Mouse (Mus musculus): ENCODE data around the gene Plcg2. TPM values are rescaled to one million over a fixed set of nuclear protein-coding genes. Genes with fewer than 3 reads are reported as not detected.
A peak's percentile ranks its signal among the peaks of the same experiment; 100 is the strongest.

Gene Plcg2
- polyA plus RNA-seq, 2 experiments: 3.2 to 3.6 TPM

- Histone ChIP-seq H3K9ac (ENCODE audit: low read depth, low read length, severe bottlenecking) (no peak overlapping the region), H3K36me3 (ENCODE audit: control insufficient read depth, insufficient read depth, low read length) (no peaks in the 10 kb centered on the region), H3K27ac (replicated peaks; ENCODE audit: low read depth, low read length) (no peak overlapping the region), H3K4me3 (replicated peaks; ENCODE audit: low read length) (no peak overlapping the region), H3K4me2 (replicated peaks; ENCODE audit: low read depth, low read length, severe bottlenecking) (no peak overlapping the region), H3K4me1 (ENCODE audit: control insufficient read depth, insufficient read depth, low read length) (no peaks in the 10 kb centered on the region; the same call in 1 of the 2 replicates), H3K9me3 (ENCODE audit: control insufficient read depth, low read length) (0 out of 2 replicates have a peak, but pooled peaks cover 5% of the 10 kb centered on the region), H3K27me3 (ENCODE audit: control insufficient read depth, insufficient read depth, low read length) (no peaks in the 10 kb centered on the region)
- 67% methylated on average over 13 of the region's 14 CpGs for WGBS
- DNase-seq (ENCODE audit: low spot score) (peak; percentile 66), ATAC-seq (ENCODE audit: low FRiP score, low read depth) (no peak)
- TF ChIP-seq POLR2A (IDR thresholded peaks at IDR 0.05; ENCODE audit: borderline replicate concordance, extremely low read depth, insufficient read depth, insufficient read length): no peak
Observed at GRCm38 (mm10) chr8:117626040-117626838, 128.1 kb downstream of the Plcg2 start.

- Histone ChIP-seq H3K27ac (replicated peaks; ENCODE audit: low read depth, low read length) (no peak overlapping the region), H3K36me3 (ENCODE audit: control insufficient read depth, insufficient read depth, low read length) (no peaks in the 10 kb centered on the region), H3K9ac (ENCODE audit: low read depth, low read length, severe bottlenecking) (no peak overlapping the region), H3K27me3 (ENCODE audit: control insufficient read depth, insufficient read depth, low read length) (no peaks in the 10 kb centered on the region), H3K9me3 (ENCODE audit: control insufficient read depth, low read length) (0 out of 2 replicates have a peak, but pooled peaks cover 5% of the 10 kb centered on the region), H3K4me2 (replicated peaks; ENCODE audit: low read depth, low read length, severe bottlenecking) (no peak overlapping the region), H3K4me1 (ENCODE audit: control insufficient read depth, insufficient read depth, low read length) (no peaks in the 10 kb centered on the region; the same call in 1 of the 2 replicates), H3K4me3 (replicated peaks; ENCODE audit: low read length) (no peak overlapping the region)
- no peak for DNase-seq (ENCODE audit: low spot score)
- no peak for ATAC-seq (ENCODE audit: low FRiP score, low read depth)
- WGBS: 62% methylated on average over 9 of the region's 9 CpGs
- no peak for TF ChIP-seq POLR2A (IDR thresholded peaks at IDR 0.05; ENCODE audit: borderline replicate concordance, extremely low read depth, insufficient read depth, insufficient read length)
Observed at GRCm38 (mm10) chr8:117627096-117627495, 129.0 kb downstream of the Plcg2 start.

DNA sequence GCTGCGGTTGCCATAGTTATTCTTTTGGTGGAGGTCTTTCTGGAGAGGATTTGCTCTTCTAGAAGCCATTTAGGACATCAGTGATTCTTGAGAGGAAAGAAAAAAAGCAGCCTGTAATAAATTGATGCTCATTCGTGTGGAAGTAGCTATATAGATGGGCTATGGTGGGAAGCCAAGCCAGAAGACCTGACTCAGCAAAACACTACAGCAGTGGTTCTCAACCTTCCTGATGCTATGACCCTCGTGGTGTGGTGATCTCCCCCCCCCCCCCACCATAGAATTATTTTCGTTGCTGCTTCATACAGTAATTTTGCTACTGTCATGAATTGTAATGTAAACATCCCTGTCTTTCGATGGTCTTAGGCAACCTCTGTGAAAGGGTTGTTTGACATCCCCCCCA is 134.4 kb downstream of the Plcg2 start:
- DNase-seq (ENCODE audit: low spot score) (no peak), ATAC-seq (ENCODE audit: low FRiP score, low read depth) (no peak)
- no peak for TF ChIP-seq POLR2A (IDR thresholded peaks at IDR 0.05; ENCODE audit: borderline replicate concordance, extremely low read depth, insufficient read depth, insufficient read length)
- no peaks in the 10 kb centered on the region for H3K27me3 ChIP-seq (ENCODE audit: control insufficient read depth, insufficient read depth, low read length)
- WGBS: 81% methylated on average over 5 of the region's 5 CpGs
- no peaks in the 10 kb centered on the region for H3K4me1 ChIP-seq (ENCODE audit: control insufficient read depth, insufficient read depth, low read length)
- no peaks in the 10 kb centered on the region for H3K9me3 ChIP-seq (ENCODE audit: control insufficient read depth, low read length)
- H3K4me2 ChIP-seq (replicated peaks; ENCODE audit: low read depth, low read length, severe bottlenecking): no peak overlapping the region
- no peak overlapping the region for H3K27ac ChIP-seq (replicated peaks; ENCODE audit: low read depth, low read length)
- no peaks in the 10 kb centered on the region for H3K36me3 ChIP-seq (ENCODE audit: control insufficient read depth, insufficient read depth, low read length)
- H3K4me3 ChIP-seq (replicated peaks; ENCODE audit: low read length): no peak overlapping the region
- H3K9ac ChIP-seq (ENCODE audit: low read depth, low read length, severe bottlenecking): no peak overlapping the region

DNA sequence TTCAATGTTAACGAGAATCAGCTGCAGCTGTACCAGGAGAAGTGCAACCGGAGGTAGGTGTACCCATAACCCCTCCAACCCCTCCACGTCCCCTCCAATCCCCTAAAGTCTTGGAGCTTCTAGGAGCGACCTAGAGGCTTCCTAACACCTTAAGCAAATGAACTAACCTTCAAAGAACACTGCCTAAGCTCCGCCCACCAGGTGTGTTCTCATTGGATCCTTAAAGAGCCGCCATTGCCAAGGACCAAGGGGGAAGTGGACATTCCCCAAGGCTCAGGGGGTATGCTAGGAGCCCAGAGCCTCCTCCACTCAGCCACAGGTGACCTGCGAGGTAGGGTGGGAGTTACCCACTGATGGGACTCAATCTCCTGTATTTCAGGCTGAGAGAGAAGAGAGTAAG is 136.3 kb downstream of the Plcg2 start:
- Histone ChIP-seq H3K27me3 (ENCODE audit: control insufficient read depth, insufficient read depth, low read length) (no peaks in the 10 kb centered on the region), H3K4me2 (replicated peaks; ENCODE audit: low read depth, low read length, severe bottlenecking) (no peak overlapping the region), H3K36me3 (ENCODE audit: control insufficient read depth, insufficient read depth, low read length) (no peaks in the 10 kb centered on the region), H3K27ac (replicated peaks; ENCODE audit: low read depth, low read length) (no peak overlapping the region), H3K9ac (ENCODE audit: low read depth, low read length, severe bottlenecking) (no peak overlapping the region), H3K9me3 (ENCODE audit: control insufficient read depth, low read length) (no peaks in the 10 kb centered on the region), H3K4me3 (replicated peaks; ENCODE audit: low read length) (no peak overlapping the region), H3K4me1 (ENCODE audit: control insufficient read depth, insufficient read depth, low read length) (no peaks in the 10 kb centered on the region)
- DNase-seq (ENCODE audit: low spot score) (no peak), ATAC-seq (ENCODE audit: low FRiP score, low read depth) (no peak)
- TF ChIP-seq POLR2A (IDR thresholded peaks at IDR 0.05; ENCODE audit: borderline replicate concordance, extremely low read depth, insufficient read depth, insufficient read length): no peak
- 79% methylated on average over 7 of the region's 7 CpGs for WGBS

DNA sequence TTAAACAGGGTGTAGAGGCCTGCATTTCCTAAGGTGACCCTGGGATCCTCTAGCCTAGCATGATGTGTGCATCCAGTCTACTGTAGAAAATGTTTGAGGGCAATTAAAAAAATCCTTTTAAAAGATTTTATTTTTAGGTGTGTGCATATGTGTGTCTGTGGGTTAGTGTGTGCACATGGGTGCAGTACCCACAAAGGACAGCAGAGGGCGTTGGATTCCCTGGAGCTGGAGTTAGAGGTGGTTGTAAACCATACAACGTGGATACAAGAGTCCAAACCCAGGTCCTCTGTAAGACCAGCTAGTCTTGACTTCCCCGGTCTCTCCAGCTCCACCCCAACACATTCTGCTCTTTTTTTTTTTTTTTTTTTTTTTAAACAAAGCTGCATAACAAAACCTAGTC is 139.4 kb downstream of the Plcg2 start:
- no peaks in the 10 kb centered on the region for H3K27me3 ChIP-seq (ENCODE audit: control insufficient read depth, insufficient read depth, low read length)
- no peaks in the 10 kb centered on the region for H3K9me3 ChIP-seq (ENCODE audit: control insufficient read depth, low read length)
- H3K27ac ChIP-seq (replicated peaks; ENCODE audit: low read depth, low read length): no peak overlapping the region
- no peaks in the 10 kb centered on the region for H3K4me1 ChIP-seq (ENCODE audit: control insufficient read depth, insufficient read depth, low read length)
- no peak for ATAC-seq (ENCODE audit: low FRiP score, low read depth)
- no peak for DNase-seq (ENCODE audit: low spot score)
- no peak for TF ChIP-seq POLR2A (IDR thresholded peaks at IDR 0.05; ENCODE audit: borderline replicate concordance, extremely low read depth, insufficient read depth, insufficient read length)
- no peak overlapping the region for H3K4me2 ChIP-seq (replicated peaks; ENCODE audit: low read depth, low read length, severe bottlenecking)
- H3K36me3 ChIP-seq (ENCODE audit: control insufficient read depth, insufficient read depth, low read length): no peaks in the 10 kb centered on the region
- 61% methylated on average over 3 of the region's 3 CpGs for WGBS
- no peak overlapping the region for H3K4me3 ChIP-seq (replicated peaks; ENCODE audit: low read length)
- H3K9ac ChIP-seq (ENCODE audit: low read depth, low read length, severe bottlenecking): no peak overlapping the region
